Mouse (Mus musculus): ENCODE measurements at regions not wholly inside any gene's neighbourhood (a gene's known extent, or its start where the extent isn't known, plus 50 kb on each side); places are given as distances from the start of the nearest gene placed in this dataset.

DNA sequence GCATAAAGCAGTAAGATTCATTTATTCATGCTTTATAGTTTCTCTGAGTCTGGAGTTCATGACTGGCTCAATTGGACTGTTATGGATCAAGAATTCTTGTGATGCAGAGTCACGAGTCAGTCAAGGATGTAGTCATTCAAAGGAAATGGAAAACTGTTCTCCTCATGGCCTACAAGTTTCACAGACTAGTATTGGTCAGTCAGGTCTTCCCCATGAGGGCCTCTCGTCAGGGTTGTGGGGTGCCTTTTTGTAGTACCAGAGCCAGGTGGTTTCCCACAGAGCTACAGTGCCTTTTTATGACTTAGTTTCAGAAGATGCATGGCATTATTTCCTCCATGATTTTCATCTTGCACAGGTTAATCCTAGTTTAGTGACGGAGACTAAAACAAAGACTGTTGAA, 307.9 kb upstream of the Cited2 start:
- in situ Hi-C loops (cut with MboI; ENCODE audit: low pct_unique_long_range_greater_than_20kb in 1 of 2, low sequenced_read_pairs in 2 of 2, unreplicated experiment in 1 of 2) = no loop called here

DNA sequence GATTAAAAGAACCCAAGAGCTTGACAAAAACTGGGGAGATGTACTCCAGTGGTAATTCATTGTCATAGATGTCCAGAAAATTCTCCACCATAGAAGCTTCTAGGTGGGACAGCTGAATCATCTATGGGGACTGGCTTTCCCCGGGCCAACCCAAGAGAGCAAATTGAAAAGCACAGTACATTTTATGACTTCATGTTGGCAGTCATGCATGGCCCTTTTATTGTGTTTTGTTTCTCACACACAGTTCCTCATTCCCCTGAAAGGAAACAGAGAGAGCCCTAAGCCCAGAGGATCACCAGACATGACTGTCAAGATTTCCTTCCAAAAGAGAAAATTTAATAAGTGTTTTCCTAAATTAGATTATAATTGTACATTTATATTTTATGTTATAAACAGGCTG, 306.9 kb upstream of the Cited2 start:
- in situ Hi-C loops (cut with MboI; ENCODE audit: low pct_unique_long_range_greater_than_20kb in 1 of 2, low sequenced_read_pairs in 2 of 2, unreplicated experiment in 1 of 2) = no loop called here

DNA sequence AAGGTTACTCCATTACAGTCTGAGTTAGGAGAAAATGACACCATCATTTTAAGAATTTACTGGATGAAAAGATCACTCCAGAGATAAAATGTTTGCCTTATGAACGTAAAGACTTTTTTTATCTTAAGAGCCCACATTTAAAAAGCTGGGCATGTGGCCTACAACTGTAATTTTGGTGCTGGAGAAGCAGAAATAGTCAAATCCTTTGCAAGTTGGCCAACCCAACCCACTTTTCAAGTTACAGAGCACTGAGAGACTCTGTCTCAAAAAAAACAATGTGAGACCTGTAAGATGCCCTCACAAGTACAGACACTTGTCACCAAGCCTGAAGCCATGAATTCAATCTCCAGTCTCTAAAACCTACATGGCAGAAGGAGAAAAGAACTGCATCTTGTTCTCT, 305.6 kb upstream of the Cited2 start:
- in situ Hi-C loops (cut with MboI; ENCODE audit: low pct_unique_long_range_greater_than_20kb in 1 of 2, low sequenced_read_pairs in 2 of 2, unreplicated experiment in 1 of 2) = no loop called here

DNA sequence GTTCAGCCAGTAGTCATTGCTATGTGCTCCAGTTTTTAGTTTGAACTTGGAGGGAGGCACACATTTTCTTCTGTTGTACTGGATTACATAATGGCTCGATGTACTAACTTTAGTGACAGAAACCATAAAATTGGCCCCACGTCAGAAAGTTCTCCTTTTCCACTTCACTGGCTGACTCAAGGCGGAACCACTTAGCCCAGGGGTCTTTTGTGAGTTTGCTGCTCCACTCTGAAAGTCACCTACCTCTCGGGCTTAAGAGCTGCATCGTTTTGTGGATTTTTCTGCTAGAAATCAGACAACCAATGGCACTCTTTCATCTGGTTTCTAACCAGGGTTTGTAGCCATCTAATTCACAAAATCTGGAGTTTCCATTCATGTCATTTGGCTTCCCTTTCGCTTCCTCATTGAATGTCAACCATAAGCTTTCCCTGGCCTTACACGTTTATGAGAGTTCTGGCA, 304.8 kb upstream of the Cited2 start:
- in situ Hi-C loops (cut with MboI; ENCODE audit: low pct_unique_long_range_greater_than_20kb in 1 of 2, low sequenced_read_pairs in 2 of 2, unreplicated experiment in 1 of 2) = no loop called here

DNA sequence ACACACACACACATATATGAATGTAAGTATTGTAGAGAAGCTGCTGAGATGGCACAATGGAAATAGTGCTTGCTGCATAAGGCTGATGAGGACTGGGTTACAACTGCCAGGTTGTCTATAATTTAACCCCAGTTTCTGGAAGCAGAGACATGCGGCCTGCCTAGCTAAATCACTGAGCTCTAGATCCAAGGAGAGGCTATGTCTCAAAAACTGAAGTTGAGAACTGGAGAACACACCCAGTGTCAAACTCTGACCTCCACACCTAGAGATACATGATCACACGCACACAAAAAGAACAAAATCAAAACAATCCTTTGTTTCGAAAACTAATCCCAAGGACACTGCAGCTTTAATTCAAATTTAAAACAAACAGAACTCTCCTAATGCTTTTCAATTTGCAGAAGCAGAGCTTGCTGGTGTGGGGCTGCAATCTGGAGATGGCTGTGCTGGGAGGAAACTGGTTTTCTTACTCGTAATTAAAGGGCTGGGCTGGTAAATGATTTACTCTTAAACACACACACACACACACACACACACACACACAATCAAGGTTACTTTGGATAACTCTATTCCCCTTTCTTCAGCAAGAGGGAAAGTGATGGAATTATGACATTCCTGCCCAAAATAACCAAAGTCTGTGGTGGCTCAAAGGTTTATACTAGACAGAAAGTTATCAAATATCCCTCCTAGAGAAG, 299.3 kb upstream of the Cited2 start:
- in situ Hi-C loops (cut with MboI; ENCODE audit: low pct_unique_long_range_greater_than_20kb in 1 of 2, low sequenced_read_pairs in 2 of 2, unreplicated experiment in 1 of 2) = no loop called here

DNA sequence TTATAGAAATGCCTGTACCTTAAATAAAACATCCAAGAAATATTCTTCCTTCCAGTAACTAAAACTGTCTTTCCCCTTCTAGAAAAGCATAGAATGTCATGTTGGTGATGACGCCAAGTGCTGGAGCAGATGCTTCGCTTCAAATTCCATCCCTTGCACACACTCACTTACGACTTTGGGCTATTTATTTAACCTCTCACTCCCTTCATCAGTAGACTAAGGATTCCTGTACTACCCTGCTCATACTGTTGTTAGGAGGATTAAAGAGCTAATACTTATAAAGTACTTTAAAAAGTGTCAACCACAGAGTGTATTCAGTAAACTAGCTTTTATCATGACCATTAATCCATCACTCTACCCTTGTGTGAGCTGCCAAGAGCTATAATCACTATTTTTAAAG, 296.8 kb upstream of the Cited2 start:
- in situ Hi-C loops (cut with MboI; ENCODE audit: low pct_unique_long_range_greater_than_20kb in 1 of 2, low sequenced_read_pairs in 2 of 2, unreplicated experiment in 1 of 2) = no loop called here

DNA sequence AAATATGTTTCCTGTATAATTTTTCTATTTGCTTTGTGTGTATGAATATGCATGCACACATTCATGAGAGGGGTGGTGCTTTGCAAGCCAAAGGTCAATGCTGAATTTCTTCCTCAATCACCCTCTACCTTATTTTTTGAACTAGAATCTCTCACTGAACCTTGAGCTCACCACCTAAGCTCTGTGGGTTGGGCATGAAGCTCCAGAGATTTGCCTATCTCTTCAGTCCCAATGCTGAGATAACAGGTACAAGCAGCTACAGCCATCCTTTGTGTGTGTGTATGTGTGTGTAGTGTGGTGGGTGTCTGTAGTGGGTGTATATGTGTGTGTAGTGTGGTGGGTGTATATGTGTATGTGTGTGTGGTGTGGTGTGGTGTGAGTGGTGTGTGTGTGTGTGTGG, 295.7 kb upstream of the Cited2 start:
- in situ Hi-C loops (cut with MboI; ENCODE audit: low pct_unique_long_range_greater_than_20kb in 1 of 2, low sequenced_read_pairs in 2 of 2, unreplicated experiment in 1 of 2) = no loop called here

DNA sequence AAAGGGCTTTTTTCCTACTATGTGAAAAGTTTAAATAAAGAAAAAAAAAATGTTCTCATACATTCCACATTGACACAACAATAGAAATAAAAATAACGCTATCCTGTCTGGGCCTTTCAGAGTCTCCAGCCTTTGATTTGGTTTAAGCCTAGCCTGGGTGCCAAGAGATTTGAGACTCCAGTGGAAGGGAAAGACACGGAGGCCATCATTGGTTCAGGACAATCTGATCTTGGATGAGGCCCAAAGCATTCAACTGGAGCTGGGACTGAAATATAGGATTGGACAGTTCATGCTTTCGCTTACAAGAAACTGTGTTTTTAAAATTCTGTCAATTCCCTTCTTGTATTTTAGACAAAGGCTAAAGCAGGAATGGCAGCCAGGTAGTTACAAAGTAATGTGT, 294.7 kb upstream of the Cited2 start:
- in situ Hi-C loops (cut with MboI; ENCODE audit: low pct_unique_long_range_greater_than_20kb in 1 of 2, low sequenced_read_pairs in 2 of 2, unreplicated experiment in 1 of 2) = no loop called here

DNA sequence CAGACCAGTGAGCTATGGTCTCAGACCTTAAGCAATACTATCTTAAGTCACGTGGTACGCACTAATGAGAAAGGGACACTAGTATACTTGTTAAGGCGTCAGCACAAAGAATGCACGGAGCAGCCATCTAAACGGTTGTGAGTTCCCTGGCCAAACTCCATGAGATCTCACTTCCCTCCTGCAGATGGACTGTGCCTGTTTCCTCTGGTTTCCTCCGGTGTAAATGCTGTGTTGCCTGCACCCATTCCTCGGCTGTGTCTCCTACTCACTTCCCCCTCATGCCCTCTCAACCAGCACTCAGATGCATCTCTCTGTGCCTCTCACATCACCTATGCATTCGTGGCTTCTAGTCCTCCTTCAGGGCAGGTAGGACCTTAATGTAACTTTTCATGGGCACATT, 291.9 kb upstream of the Cited2 start:
- in situ Hi-C loops (cut with MboI; ENCODE audit: low pct_unique_long_range_greater_than_20kb in 1 of 2, low sequenced_read_pairs in 2 of 2, unreplicated experiment in 1 of 2) = no loop called here

DNA sequence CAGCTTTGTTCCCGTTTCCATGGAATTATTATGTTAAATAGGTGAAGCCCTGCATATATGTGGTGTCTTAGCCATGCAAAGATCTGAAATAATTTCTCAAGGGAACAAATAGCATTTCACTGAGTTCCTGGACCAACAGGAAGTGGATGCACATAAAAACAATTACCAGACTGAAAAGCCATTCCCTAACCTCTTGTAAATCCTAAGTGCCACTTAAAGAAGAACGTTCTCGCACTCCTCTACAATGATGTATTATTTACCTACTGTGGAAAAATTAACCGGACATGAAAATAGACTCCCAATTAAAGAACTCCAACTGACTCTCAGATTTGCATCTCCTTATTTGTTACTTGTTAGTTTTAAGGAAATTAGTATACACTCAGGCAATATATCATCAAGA, 288.9 kb upstream of the Cited2 start:
- in situ Hi-C loops (cut with MboI; ENCODE audit: low pct_unique_long_range_greater_than_20kb in 1 of 2, low sequenced_read_pairs in 2 of 2, unreplicated experiment in 1 of 2) = no loop called here

DNA sequence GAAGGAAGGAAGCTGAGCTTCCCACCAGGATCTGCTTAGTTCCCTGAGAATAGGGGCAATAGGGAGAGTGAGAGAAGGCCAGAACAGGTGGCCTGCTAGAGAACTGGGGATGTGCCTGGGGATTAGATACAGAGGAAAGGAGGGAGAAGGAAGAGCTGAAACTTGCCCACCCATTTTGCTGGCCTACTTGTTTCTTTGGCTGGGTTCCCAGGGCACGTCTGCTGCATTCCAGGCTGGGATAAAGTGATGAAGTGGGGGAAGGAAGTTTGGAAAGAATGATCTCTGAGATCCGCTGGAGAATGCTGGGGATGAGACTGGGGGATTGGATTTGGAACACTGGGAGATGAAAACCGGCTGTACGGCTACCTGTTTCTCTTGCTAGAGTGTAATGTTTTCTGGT, 272.8 kb upstream of the Cited2 start:
- in situ Hi-C loops (cut with MboI; ENCODE audit: low pct_unique_long_range_greater_than_20kb in 1 of 2, low sequenced_read_pairs in 2 of 2, unreplicated experiment in 1 of 2) = no loop called here

DNA sequence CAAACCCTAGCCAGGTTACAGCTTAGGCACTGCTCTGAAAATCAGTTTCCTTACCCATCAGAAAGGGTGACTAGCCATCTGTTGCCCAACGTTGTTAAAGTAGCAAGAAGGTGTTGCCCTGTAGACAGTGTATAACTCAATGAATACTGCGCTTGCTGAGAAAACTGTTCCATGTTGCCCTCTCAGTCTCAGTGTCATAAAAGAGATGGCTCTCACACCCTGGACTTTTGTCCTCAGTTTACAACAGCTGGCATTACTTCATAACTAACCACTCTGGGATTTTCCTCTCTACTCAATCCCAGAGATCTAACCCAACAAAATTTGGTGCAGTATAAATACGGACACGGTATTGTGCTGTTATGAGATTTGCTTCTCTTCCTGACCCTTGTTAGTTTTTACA, 252.1 kb upstream of the Cited2 start:
- in situ Hi-C loops (cut with MboI; ENCODE audit: low pct_unique_long_range_greater_than_20kb in 1 of 2, low sequenced_read_pairs in 2 of 2, unreplicated experiment in 1 of 2) = no loop called here

DNA sequence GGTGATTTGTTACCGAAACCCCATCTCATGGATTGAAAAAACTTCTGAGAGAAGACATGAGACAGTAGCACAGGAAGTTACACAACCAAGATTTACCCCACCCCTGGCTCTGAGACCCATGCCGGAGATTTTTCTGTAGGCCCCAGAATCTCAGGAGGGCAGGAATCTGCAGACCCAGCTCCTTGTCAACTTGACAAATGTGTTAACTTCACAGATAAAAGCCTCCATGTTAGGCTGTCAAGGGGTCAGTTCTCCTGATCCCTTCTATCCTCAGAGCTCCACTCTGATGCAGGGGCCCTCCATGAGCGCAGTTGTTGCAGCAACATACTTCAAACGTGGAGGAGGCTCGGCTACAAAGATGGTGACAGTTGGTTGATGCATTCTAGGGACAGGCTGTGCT, 250.5 kb upstream of the Cited2 start:
- in situ Hi-C loops (cut with MboI; ENCODE audit: low pct_unique_long_range_greater_than_20kb in 1 of 2, low sequenced_read_pairs in 2 of 2, unreplicated experiment in 1 of 2) = no loop called here

DNA sequence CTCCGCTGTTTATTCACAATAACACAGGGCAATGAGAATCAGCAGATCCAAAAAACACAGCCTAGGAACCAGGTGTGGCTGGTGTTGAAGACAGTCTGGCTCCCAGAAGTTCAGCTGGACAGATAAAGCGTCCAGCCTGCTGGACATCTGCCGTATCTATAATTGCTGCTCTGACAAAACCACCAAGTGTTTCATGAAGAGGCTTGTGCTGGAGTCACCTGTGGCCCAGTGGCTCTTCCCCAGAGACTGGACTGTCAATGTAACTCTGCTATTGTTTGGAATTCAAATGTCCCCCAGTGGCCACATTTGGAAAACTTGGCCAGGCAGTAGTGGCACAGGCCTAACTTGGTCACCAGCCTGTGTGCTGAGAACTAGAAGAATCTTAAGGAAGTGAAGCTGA, 247.0 kb upstream of the Cited2 start:
- in situ Hi-C loops (cut with MboI; ENCODE audit: low pct_unique_long_range_greater_than_20kb in 1 of 2, low sequenced_read_pairs in 2 of 2, unreplicated experiment in 1 of 2) = no loop called here

DNA sequence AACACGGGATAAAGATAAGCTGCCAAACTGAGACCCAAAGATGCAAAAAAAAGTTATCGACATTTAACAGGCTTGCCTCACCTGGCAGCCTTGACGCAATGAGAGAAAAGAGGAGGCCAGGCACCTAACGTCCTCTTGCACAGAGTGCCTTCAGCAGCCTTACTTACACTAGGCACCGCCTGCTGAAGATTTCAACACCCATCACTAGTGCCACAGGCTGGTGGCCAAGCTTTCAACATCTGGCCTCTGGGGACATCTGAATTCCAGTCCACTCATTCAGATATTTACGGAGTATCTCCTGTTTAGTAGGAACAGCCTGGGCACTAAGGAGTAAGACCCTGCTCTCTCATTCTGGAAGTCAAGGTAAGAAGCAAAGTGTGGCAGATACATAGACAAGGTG, 246.3 kb upstream of the Cited2 start:
- in situ Hi-C loops (cut with MboI; ENCODE audit: low pct_unique_long_range_greater_than_20kb in 1 of 2, low sequenced_read_pairs in 2 of 2, unreplicated experiment in 1 of 2) = no loop called here

DNA sequence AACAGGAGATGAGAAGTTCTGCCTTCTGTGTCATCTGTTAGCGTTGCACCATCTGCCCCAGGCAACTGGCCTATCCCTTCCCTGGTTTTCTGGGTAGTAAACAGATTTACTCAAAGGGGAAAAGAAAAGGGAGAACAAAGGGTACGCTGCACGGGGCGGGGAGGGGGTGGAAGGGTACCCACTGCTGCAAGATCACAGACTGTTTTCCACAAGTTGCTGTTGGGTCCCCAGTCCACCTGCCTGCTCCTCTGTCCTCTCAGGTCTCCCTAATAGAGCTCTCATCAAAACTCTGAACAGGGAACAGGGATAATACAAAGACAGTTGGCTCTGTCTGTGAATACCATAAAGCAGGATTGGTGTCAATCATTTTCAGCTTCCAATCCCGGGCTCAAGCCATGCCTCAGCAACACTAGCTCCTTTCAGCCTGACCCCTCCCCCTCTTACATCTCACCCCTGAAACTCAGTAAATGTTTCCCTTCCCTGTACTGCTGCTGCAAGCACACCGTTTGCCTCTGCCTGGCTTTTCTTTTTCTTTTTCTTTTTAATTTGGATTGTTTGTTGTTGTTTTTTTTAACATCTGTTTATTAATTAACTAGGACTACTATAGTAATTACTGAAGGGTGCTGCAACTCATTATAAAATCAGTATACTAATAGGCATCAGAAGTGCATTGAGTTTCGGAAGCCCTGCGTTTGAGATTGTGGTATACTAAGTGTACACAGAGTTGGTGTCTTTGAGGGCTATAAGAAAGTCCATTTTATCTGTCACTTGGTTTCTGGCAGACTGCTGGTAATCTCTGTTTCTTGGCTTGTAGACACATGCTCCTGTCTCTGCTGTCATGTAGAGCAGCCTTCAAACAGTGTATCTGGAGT, 244.0 kb upstream of the Cited2 start:
- in situ Hi-C loops (cut with MboI; ENCODE audit: low pct_unique_long_range_greater_than_20kb in 1 of 2, low sequenced_read_pairs in 2 of 2, unreplicated experiment in 1 of 2) = no loop called here

DNA sequence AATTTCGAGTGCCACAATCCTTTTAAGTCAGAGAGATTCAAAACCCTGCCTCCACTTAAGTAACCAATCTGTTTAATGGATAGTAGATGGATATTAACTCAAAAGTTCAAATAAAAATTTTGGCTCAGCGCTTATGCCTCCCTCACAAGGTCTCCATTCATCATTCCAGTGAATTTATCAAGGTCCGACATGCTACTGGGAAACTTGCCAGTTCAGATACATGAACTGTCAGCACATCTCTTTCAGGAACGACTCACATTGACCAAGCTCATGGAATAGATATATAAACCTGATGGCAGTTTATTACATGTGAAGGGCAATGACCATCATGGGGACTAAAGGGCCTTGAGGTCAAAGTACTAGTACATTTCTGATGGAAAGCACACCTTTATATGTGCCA, 240.3 kb upstream of the Cited2 start:
- in situ Hi-C loops (cut with MboI; ENCODE audit: low pct_unique_long_range_greater_than_20kb in 1 of 2, low sequenced_read_pairs in 2 of 2, unreplicated experiment in 1 of 2) = no loop called here

DNA sequence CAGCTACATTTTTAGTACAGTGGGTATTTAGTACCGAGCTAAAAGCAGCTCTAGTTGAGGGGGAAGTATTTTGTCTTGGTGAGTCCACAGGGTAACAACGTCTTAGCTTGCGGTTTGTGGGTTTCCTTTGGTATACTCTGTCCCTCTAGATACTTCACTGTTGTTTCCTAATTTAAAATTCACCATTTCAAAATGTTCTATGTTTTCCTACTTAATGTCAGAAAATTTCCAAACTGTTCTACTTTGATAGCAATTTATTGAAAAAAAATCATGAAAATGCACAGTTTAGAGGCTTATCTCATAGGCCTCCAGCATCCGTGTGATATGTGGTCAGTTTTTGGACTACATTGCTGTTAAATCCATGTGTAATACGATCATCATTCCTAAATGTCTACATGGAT, 238.0 kb upstream of the Cited2 start:
- in situ Hi-C loops (cut with MboI; ENCODE audit: low pct_unique_long_range_greater_than_20kb in 1 of 2, low sequenced_read_pairs in 2 of 2, unreplicated experiment in 1 of 2) = no loop called here

DNA sequence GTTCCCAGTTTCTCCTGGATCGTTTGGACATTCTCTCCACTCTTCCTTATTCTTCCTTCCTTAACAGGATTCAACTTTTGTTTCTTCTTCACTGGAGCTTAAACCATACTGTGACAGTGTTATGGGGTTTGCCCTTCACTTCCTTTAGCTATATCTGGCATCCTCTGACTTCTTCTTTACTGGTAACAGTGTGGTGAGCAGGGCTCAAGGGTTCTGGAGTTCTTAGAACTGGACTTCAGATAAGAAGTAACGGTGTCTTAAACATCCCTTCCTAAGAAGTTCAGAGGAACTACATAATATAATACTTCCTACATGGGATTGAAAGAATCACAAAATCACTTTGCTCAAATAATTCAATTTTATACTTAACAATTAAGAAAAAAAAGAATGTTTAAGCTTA, 237.5 kb upstream of the Cited2 start:
- in situ Hi-C loops (cut with MboI; ENCODE audit: low pct_unique_long_range_greater_than_20kb in 1 of 2, low sequenced_read_pairs in 2 of 2, unreplicated experiment in 1 of 2) = no loop called here

DNA sequence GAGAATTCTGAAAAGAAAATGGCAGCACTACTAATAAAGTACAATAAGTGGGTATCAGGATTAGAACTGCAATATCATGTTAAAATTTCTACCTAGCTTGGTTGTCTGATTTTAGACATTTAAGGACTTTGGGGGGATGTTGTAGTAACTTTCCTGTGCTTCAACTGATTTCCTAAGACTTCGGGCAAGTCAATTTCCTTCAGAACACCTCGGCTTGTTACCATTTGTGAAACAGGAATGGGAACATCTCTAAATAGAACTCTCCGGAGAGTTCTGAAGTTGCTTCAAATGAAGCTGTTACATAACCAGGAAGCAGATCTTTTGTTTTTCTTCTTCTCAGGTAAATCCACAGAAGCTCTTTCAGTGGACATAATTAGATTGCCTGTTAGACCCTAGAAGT, 237.0 kb upstream of the Cited2 start:
- in situ Hi-C loops (cut with MboI; ENCODE audit: low pct_unique_long_range_greater_than_20kb in 1 of 2, low sequenced_read_pairs in 2 of 2, unreplicated experiment in 1 of 2) = no loop called here

Measured in mouse embryonic stem cell (cell line).